Mouse (Mus musculus) cerebellum, postnatal 36 days (tissue): ENCODE measurements at regions not wholly inside any gene's neighbourhood (a gene's known extent, or its start where the extent isn't known, plus 50 kb on each side); places are given as distances from the start of the nearest gene placed in this dataset.
A peak's percentile ranks its signal among the peaks of the same experiment; 100 is the strongest.

ENCODE experiments used
- DNase-seq, 2 experiments: peaks; one replicate each; pipeline ENCODE4 v3.0.0; 2021 to 2022; ENCODE audit warnings: mixed read lengths in 2 of 2

- DNase-seq: peak in 1 of 2 experiments; percentile 14
Measured at GRCm38 (mm10) chr5:101288358-101288757, 376.4 kb downstream of the Nkx6-1 start.

DNA sequence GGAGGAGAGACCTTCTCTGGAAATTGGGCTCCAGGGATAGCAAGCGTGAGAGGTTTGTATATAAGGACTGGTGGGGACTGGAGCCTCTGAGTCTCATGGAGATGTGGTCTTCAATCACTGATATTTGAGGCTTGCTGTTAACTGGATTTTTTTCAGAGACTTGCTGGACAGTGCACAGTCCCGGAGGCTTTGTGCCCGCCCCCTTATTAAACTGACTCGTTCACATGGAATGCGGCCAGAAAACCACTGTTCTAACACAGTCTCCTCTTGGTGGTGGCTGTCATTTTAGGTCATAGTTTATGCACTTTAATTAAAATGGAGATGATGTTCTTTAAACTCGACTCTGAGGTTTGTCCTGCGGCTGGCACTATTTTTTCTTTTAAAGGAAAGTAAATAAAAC lies 378.9 kb downstream of the Nkx6-1 start:
- DNase-seq: no peak

DNA sequence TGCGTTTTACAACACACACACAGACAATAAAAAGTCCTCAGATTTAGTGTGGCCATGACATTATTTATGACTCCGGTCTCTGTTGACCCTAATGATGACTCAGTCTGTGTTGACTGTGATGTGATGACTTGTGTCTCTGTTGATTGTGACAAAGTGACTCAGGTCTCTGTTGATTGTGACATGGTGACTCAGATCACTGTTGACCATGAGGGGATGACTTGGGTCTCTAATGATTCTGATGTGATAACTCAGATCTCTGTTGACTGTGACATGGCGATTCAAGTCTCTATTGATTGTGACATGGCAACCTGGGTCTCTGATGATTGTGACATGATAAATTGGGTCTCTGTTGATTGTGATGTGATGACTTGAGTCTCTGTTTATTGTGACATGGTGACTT lies 405.0 kb downstream of the Gpat3 start:
- no peak for DNase-seq

GRCm38 (mm10) chr5:101242651-101243050 lies 397.1 kb downstream of the Gpat3 start:
- DNase-seq: peak; percentile 20 to 23

- no peak for DNase-seq
Measured at GRCm38 (mm10) chr5:101239298-101240118, 394.0 kb downstream of the Gpat3 start.

- DNase-seq: no peak
Measured at GRCm38 (mm10) chr5:101236163-101236693, 390.7 kb downstream of the Gpat3 start.

- DNase-seq: no peak
Measured at GRCm38 (mm10) chr5:101222390-101222789, 376.9 kb downstream of the Gpat3 start.

GRCm38 (mm10) chr5:101218082-101218481 lies 372.6 kb downstream of the Gpat3 start:
- DNase-seq: no peak

DNA sequence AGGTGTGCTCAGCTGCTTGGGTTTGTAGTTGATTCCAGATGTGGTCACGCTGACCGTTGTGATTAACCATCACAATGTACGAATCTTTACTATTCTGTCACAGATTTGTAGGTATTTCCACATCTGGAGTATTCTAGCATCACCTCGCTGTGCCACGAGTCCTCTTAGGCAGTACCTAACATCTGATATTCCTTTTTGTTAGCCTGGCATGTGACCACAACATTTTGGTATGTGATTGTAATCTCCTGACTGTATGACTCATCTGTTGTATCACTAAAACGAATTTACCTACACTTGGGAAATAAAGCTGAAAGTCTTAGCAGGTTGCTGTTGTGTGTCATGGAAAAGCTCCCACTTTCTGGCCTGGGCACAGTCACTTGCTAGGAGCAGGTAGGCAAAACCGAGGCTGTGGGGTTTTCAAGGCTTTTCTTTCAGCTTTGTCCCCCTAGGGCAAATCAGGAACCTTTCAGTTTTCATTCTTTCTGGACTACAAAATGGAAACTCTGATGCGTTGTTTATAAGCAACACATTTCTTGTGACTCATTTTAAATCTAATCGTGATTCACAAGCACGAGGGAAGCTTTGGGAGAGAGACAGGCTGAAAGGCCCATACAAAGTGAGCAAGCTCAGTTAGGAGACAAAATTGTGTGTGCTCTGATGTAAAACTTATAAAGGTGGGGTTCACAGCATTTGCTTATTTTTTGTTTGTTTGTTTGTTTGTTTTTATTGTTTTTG lies 371.5 kb downstream of the Gpat3 start:
- no peak for DNase-seq

- no peak for DNase-seq
Measured at GRCm38 (mm10) chr5:101211974-101212373, 366.5 kb downstream of the Gpat3 start.

GRCm38 (mm10) chr5:101208150-101208549 lies 362.6 kb downstream of the Gpat3 start:
- DNase-seq: no peak

GRCm38 (mm10) chr5:101195501-101195900 lies 350.0 kb downstream of the Gpat3 start:
- no peak for DNase-seq

GRCm38 (mm10) chr5:101190976-101191375 lies 345.5 kb downstream of the Gpat3 start:
- DNase-seq: no peak

DNA sequence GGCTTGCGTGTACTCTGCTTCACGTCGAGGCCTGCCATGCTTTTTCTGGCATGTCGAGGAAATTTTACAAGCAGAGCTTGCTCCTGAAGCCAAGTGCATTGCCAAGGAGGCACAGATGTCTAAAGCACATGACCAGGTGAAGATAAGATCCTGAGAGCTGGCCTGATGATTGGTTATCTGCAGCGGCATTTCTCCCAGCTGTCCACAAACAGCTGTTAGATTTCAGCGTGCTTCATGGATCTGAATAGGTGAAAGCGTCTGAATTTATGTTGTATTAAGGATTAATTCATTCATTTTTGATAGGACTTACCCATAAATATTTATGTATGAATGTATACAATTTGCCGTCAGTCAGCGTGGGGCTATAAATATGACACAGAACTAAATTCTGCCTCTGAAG lies 327.7 kb downstream of the Gpat3 start:
- DNase-seq: no peak

- DNase-seq: no peak
Measured at GRCm38 (mm10) chr5:101172782-101173181, 327.3 kb downstream of the Gpat3 start.

DNA sequence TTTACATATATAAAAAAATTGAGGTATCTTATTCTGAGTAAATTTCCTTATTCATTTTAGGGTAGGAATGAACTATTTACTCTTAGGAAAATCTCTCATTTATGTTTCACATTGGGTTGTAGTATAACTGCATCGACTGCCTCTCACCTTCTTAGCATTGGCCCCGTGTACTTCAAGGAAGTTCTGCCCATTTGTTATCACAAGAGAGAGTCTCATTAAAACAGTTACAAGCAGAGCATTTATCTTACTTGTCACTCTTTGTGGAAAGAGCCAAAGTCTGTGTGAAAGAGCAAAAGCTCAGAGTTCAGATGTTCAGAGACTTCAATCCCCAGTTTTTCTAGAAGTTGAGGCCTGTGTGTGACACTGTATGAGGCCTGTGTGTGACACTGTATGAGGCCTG lies 323.6 kb downstream of the Gpat3 start:
- DNase-seq: no peak

GRCm38 (mm10) chr5:101163624-101164213 lies 318.2 kb downstream of the Gpat3 start:
- DNase-seq: no peak

DNA sequence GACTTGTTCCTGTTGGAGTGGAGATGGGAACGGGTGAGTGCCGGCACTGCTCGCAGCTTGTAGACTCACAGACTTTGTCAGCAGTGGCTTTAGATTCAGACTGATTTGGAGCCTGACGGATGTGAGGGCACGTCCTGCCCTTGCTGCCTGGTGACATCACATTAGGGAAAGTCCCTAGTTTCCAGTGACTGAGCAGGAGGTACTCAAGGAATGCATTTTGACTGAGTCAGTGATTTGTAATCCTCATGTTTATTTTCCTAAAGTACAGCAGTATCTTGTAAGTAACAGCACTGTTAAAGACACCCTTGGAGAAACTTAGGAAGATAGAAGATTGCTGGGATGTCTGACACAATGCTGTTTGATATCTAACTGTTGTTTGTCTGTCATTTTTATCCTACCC lies 317.6 kb downstream of the Gpat3 start:
- DNase-seq: no peak

DNA sequence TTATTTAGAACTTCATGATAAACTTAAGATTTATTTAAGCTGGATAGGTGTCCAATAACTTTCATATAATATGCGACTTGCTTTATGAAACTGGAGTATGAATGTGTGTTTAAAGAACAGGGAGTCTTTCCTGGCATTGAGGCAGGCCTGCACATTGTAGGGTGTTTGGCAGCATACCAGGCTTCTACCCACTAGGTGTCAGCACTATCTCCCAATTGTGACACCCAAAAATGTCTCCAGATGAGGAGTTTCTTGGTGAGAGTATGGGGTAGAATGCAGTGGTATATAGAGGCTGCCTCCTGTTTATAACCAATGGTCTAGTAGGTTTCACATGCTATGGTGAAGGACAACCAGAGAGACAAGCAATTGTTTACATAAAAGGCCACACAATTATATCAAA lies 311.9 kb downstream of the Gpat3 start:
- DNase-seq: no peak

DNA sequence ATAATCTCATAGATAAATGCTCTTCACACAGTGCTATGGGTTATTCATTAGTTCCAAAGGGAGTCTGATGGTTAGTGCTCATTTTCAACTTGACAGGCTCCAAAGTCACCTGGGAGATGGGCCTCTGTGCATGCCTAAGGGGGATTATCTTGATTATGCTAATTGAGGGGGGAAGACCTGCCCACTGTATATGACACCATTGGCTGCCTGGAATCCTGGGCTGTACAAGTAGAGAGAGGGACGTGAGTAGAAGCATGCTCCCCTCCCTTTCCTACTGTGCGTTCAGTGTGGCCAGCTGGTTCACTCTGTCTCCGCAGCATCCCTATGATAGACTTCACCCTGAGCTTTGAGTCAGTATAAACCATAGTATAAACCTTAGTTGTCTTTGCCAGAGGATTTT lies 300.8 kb downstream of the Gpat3 start:
- no peak for DNase-seq

DNA sequence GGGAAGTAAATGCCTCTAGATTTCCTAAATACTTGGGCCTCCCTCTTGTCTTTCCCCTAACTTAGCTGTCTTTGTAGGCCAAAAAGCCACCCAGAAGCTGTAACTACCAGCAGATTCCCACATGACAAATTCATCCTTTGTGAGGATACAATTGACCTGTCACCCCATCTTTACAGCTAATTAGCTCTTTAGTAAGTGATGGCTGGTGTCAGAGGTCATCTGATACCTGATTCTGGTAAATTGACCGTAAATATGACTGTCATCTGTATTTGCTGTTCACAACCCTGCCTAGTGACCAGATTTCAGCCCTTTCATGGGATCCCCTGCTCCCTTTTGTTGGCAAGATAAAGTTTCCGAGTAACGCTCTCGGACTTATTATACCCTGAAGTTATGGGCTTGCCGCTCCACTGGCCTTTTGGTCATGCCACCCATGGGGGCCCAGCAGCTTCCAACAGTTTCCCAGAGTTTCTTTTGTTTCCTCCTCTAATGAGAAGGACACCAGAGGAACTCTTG lies 279.5 kb downstream of the Gpat3 start:
- DNase-seq: no peak

DNA sequence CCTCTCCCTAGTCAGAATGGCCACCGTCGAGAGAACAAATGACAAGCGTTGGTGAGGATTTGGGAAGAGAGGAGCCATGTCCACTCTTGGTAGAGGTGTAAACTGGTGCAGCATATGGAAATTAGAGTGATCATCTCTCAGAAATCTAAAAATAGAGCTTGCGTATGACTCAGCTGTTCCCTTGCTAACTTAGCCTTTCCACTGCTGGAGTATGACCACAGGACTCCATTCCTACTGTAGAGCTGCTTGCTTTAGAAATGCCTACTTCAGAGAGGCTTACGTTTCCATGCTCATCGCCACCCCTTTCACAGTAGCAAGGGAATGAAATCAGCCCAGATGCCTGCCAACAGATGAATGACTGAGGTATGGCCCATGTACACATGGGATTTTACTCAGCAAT lies 277.4 kb downstream of the Gpat3 start:
- no peak for DNase-seq

- no peak for DNase-seq
Measured at GRCm38 (mm10) chr5:101120509-101121201, 275.1 kb downstream of the Gpat3 start.
